Mouse (Mus musculus): ENCODE measurements around the gene Akap7. TPM values are rescaled to one million over a fixed set of nuclear protein-coding genes. Genes with fewer than 3 reads are reported as not detected.
A peak's percentile ranks its signal among the peaks of the same experiment; 100 is the strongest.

Akap7 gene
- polyA plus RNA-seq, 1 experiment from 2014 or later, result 20.5 TPM

- Histone ChIP-seq H3K27me3 (ENCODE audit: control insufficient read depth, insufficient read depth, low read length) (no peaks in the 10 kb centered on the region), H3K36me3 (ENCODE audit: control insufficient read depth, insufficient read depth, low read length) (no peaks in the 10 kb centered on the region), H3K9ac (ENCODE audit: low read length) (no peak overlapping the region), H3K4me2 (no peak overlapping the region), H3K4me3 (ENCODE audit: low read depth, low read length) (no peak overlapping the region), H3K4me1 (ENCODE audit: control insufficient read depth, insufficient read depth, low read length) (no peaks in the 10 kb centered on the region), H3K9me3 (ENCODE audit: control insufficient read depth, low read length) (no peaks in the 10 kb centered on the region), H3K27ac (ENCODE audit: low read depth, low read length) (no peak overlapping the region)
- no peak for DNase-seq (ENCODE audit: low spot score, missing footprints)
- no peak for ATAC-seq (ENCODE audit: low FRiP score)
- 77% methylated on average over 4 of the region's 4 CpGs for WGBS
Measured at GRCm38 (mm10) chr10:25325690-25326089, 18.0 kb upstream of the Akap7 start.

GRCm38 (mm10) chr10:25321198-25321597, 13.5 kb upstream of the Akap7 start:
- WGBS, result 92% methylated on average over 4 of the region's 4 CpGs
- no peaks in the 10 kb centered on the region for H3K36me3 ChIP-seq (ENCODE audit: control insufficient read depth, insufficient read depth, low read length)

GRCm38 (mm10) chr10:25319531-25319930, 11.9 kb upstream of the Akap7 start:
- no peaks in the 10 kb centered on the region for H3K27me3 ChIP-seq (ENCODE audit: control insufficient read depth, insufficient read depth, low read length)
- no peak for ATAC-seq (ENCODE audit: low FRiP score)
- no peaks in the 10 kb centered on the region for H3K4me1 ChIP-seq (ENCODE audit: control insufficient read depth, insufficient read depth, low read length)
- no peak for DNase-seq (ENCODE audit: low spot score, missing footprints)
- no peaks in the 10 kb centered on the region for H3K36me3 ChIP-seq (ENCODE audit: control insufficient read depth, insufficient read depth, low read length)
- H3K27ac ChIP-seq (ENCODE audit: low read depth, low read length), result no peak overlapping the region
- H3K9me3 ChIP-seq (ENCODE audit: control insufficient read depth, low read length), result no peaks in the 10 kb centered on the region
- H3K4me2 ChIP-seq, result no peak overlapping the region
- no peak overlapping the region for H3K9ac ChIP-seq (ENCODE audit: low read length)
- no peak overlapping the region for H3K4me3 ChIP-seq (ENCODE audit: low read depth, low read length)

More at GRCm38 (mm10) chr10:25321198-25321597, 13.5 kb upstream of the Akap7 start:
- Histone ChIP-seq H3K9ac (ENCODE audit: low read length) (no peak overlapping the region), H3K4me2 (no peak overlapping the region), H3K27me3 (ENCODE audit: control insufficient read depth, insufficient read depth, low read length) (no peaks in the 10 kb centered on the region), H3K4me3 (ENCODE audit: low read depth, low read length) (no peak overlapping the region), H3K4me1 (ENCODE audit: control insufficient read depth, insufficient read depth, low read length) (no peaks in the 10 kb centered on the region), H3K27ac (ENCODE audit: low read depth, low read length) (no peak overlapping the region), H3K9me3 (ENCODE audit: control insufficient read depth, low read length) (no peaks in the 10 kb centered on the region)
- DNase-seq (ENCODE audit: low spot score, missing footprints) (no peak), ATAC-seq (ENCODE audit: low FRiP score) (no peak)

- ATAC-seq (ENCODE audit: low FRiP score) (no peak), DNase-seq (ENCODE audit: low spot score, missing footprints) (no peak)
- H3K4me3 ChIP-seq (ENCODE audit: low read depth, low read length), result no peak overlapping the region
- H3K27ac ChIP-seq (ENCODE audit: low read depth, low read length), result no peak overlapping the region
- H3K4me1 ChIP-seq (ENCODE audit: control insufficient read depth, insufficient read depth, low read length), result 0 out of 2 replicates have a peak, but pooled peaks cover 2% of the 10 kb centered on the region
- H3K9me3 ChIP-seq (ENCODE audit: control insufficient read depth, low read length), result no peaks in the 10 kb centered on the region
- H3K27me3 ChIP-seq (ENCODE audit: control insufficient read depth, insufficient read depth, low read length), result no peaks in the 10 kb centered on the region
- WGBS, result 87% methylated on average over 5 of the region's 5 CpGs
- H3K4me2 ChIP-seq, result no peak overlapping the region
- H3K9ac ChIP-seq (ENCODE audit: low read length), result no peak overlapping the region
- no peaks in the 10 kb centered on the region for H3K36me3 ChIP-seq (ENCODE audit: control insufficient read depth, insufficient read depth, low read length)
Measured at GRCm38 (mm10) chr10:25318405-25318804, 10.7 kb upstream of the Akap7 start.

GRCm38 (mm10) chr10:25317665-25318064, 10.0 kb upstream of the Akap7 start:
- Histone ChIP-seq H3K9ac (ENCODE audit: low read length) (no peak overlapping the region), H3K4me3 (ENCODE audit: low read depth, low read length) (no peak overlapping the region), H3K4me1 (ENCODE audit: control insufficient read depth, insufficient read depth, low read length) (0 out of 2 replicates have a peak, but pooled peaks cover 2% of the 10 kb centered on the region), H3K36me3 (ENCODE audit: control insufficient read depth, insufficient read depth, low read length) (no peaks in the 10 kb centered on the region), H3K27ac (ENCODE audit: low read depth, low read length) (no peak overlapping the region), H3K4me2 (no peak overlapping the region), H3K27me3 (ENCODE audit: control insufficient read depth, insufficient read depth, low read length) (no peaks in the 10 kb centered on the region), H3K9me3 (ENCODE audit: control insufficient read depth, low read length) (no peaks in the 10 kb centered on the region)
- no peak for ATAC-seq (ENCODE audit: low FRiP score)
- DNase-seq (ENCODE audit: low spot score, missing footprints), result no peak

- 5% methylated on average over 17 of the region's 17 CpGs for WGBS
- DNase-seq (ENCODE audit: low spot score, missing footprints), result peak; percentile 86
- no peak overlapping the region for H3K4me3 ChIP-seq (ENCODE audit: low read depth, low read length)
Measured at GRCm38 (mm10) chr10:25313856-25314584, 6.3 kb upstream of the Akap7 start.

GRCm38 (mm10) chr10:25311554-25312212, 4.0 kb upstream of the Akap7 start:
- Histone ChIP-seq H3K27me3 (ENCODE audit: control insufficient read depth, insufficient read depth, low read length) (no peaks in the 10 kb centered on the region), H3K4me1 (ENCODE audit: control insufficient read depth, insufficient read depth, low read length) (0 out of 2 replicates have a peak, but pooled peaks cover 2% of the 10 kb centered on the region), H3K36me3 (ENCODE audit: control insufficient read depth, insufficient read depth, low read length) (no peaks in the 10 kb centered on the region), H3K9ac (ENCODE audit: low read length) (no peak overlapping the region), H3K4me3 (ENCODE audit: low read depth, low read length) (no peak overlapping the region), H3K27ac (ENCODE audit: low read depth, low read length) (no peak overlapping the region), H3K4me2 (no peak overlapping the region), H3K9me3 (ENCODE audit: control insufficient read depth, low read length) (no peaks in the 10 kb centered on the region)
- WGBS, result 55% methylated on average over 9 of the region's 9 CpGs
- ATAC-seq (ENCODE audit: low FRiP score) (peak; percentile 24; the same call in 1 of the 2 replicates), DNase-seq (ENCODE audit: low spot score, missing footprints) (no peak)

More at GRCm38 (mm10) chr10:25313856-25314584, 6.3 kb upstream of the Akap7 start:
- H3K4me2 ChIP-seq, result no peak overlapping the region
- H3K36me3 ChIP-seq (ENCODE audit: control insufficient read depth, insufficient read depth, low read length), result no peaks in the 10 kb centered on the region
- H3K9me3 ChIP-seq (ENCODE audit: control insufficient read depth, low read length), result no peaks in the 10 kb centered on the region
- ATAC-seq (ENCODE audit: low FRiP score), result no peak
- H3K4me1 ChIP-seq (ENCODE audit: control insufficient read depth, insufficient read depth, low read length), result 0 out of 2 replicates have a peak, but pooled peaks cover 2% of the 10 kb centered on the region
- no peaks in the 10 kb centered on the region for H3K27me3 ChIP-seq (ENCODE audit: control insufficient read depth, insufficient read depth, low read length)
- H3K9ac ChIP-seq (ENCODE audit: low read length), result no peak overlapping the region
- no peak overlapping the region for H3K27ac ChIP-seq (ENCODE audit: low read depth, low read length)

- ATAC-seq (ENCODE audit: low FRiP score), result no peak
Measured at GRCm38 (mm10) chr10:25310736-25311135, 3.1 kb upstream of the Akap7 start.

GRCm38 (mm10) chr10:25309996-25310395, 2.3 kb upstream of the Akap7 start:
- no peaks in the 10 kb centered on the region for H3K9me3 ChIP-seq (ENCODE audit: control insufficient read depth, low read length)
- H3K36me3 ChIP-seq (ENCODE audit: control insufficient read depth, insufficient read depth, low read length), result no peaks in the 10 kb centered on the region
- H3K4me2 ChIP-seq, result no peak overlapping the region
- WGBS, result 85% methylated on average over 5 of the region's 5 CpGs
- H3K4me1 ChIP-seq (ENCODE audit: control insufficient read depth, insufficient read depth, low read length), result 0 out of 2 replicates have a peak, but pooled peaks cover 2% of the 10 kb centered on the region
- no peak for DNase-seq (ENCODE audit: low spot score, missing footprints)
- no peak for ATAC-seq (ENCODE audit: low FRiP score)
- no peak overlapping the region for H3K27ac ChIP-seq (ENCODE audit: low read depth, low read length)
- H3K4me3 ChIP-seq (ENCODE audit: low read depth, low read length), result no peak overlapping the region
- H3K27me3 ChIP-seq (ENCODE audit: control insufficient read depth, insufficient read depth, low read length), result no peaks in the 10 kb centered on the region
- no peak overlapping the region for H3K9ac ChIP-seq (ENCODE audit: low read length)

More at GRCm38 (mm10) chr10:25310736-25311135, 3.1 kb upstream of the Akap7 start:
- Histone ChIP-seq H3K36me3 (ENCODE audit: control insufficient read depth, insufficient read depth, low read length) (no peaks in the 10 kb centered on the region), H3K4me2 (no peak overlapping the region), H3K27me3 (ENCODE audit: control insufficient read depth, insufficient read depth, low read length) (no peaks in the 10 kb centered on the region), H3K27ac (ENCODE audit: low read depth, low read length) (no peak overlapping the region), H3K4me1 (ENCODE audit: control insufficient read depth, insufficient read depth, low read length) (0 out of 2 replicates have a peak, but pooled peaks cover 2% of the 10 kb centered on the region), H3K4me3 (ENCODE audit: low read depth, low read length) (no peak overlapping the region), H3K9ac (ENCODE audit: low read length) (no peak overlapping the region), H3K9me3 (ENCODE audit: control insufficient read depth, low read length) (no peaks in the 10 kb centered on the region)
- DNase-seq (ENCODE audit: low spot score, missing footprints), result no peak
- 76% methylated on average over 4 of the region's 4 CpGs for WGBS
